Mouse (Mus musculus): Measurements from ENCODE around the gene Cers2. TPM values are rescaled to one million over a fixed set of nuclear protein-coding genes. Genes with fewer than 3 reads are reported as not detected.
A peak's percentile ranks its signal among the peaks of the same experiment; 100 is the strongest.

Gene Cers2
- total and polyA plus RNA-seq, 3 experiments = 134 to 357 (median 307) TPM

DNA sequence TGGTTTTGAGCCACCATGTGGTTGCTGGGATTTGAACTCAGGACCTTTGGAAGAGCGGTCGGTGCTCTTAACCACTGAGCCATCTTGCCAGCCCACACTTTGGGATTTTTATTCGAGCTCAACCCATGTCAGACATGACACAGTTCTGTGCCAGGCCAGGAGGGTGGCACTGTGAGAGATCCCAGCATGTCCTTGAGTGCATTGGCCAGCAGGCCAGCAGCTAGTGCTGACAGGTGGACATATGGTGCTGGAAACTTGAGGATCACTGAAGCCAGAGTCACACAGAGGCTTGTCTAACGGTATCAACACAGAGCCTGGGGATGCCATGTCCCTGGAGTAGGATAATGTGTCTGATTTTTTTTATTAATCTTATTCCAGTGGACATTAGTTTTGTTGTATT lies 25.2 kb upstream of the Cers2 start:
- Histone ChIP-seq H3K27ac (ENCODE audit: control insufficient read depth, low read depth, low read length) (no peak overlapping the region), H3K36me3 (ENCODE audit: control insufficient read depth in 1 of 2, insufficient read depth in 2 of 2, low read length in 2 of 2) (peaks cover 25 to 27% of the 10 kb centered on the region in 2 experiments), H3K27me3 (ENCODE audit: control insufficient read depth in 1 of 2, insufficient read depth in 2 of 2, low read length in 2 of 2) (no peaks in the 10 kb centered on the region), H3K79me2 (ENCODE audit: control insufficient read depth, insufficient read depth, low read length, poor library complexity) (peaks cover 21% of the 10 kb centered on the region), H3K9me3 (replicated peaks; ENCODE audit: insufficient read depth, low read length) (no peaks in the 10 kb centered on the region), H3K9ac (ENCODE audit: control insufficient read depth, low read depth, low read length, poor library complexity, severe bottlenecking) (no peak overlapping the region), H3K4me3 (ENCODE audit: control insufficient read depth in 1 of 2, insufficient read depth in 1 of 2, low read depth in 2 of 2, low read length in 2 of 2) (no peak overlapping the region), H3K4me1 (ENCODE audit: control insufficient read depth in 1 of 2, insufficient read depth in 2 of 2, low read length in 2 of 2) (peaks cover 12 to 29% of the 10 kb centered on the region in 2 experiments)
- TF ChIP-seq TBP (IDR thresholded peaks at IDR 0.05; ENCODE audit: low read depth, low read length) (0 out of 2 replicates have a peak, but pooled peaks have one; percentile 59), ELF1 (IDR thresholded peaks at IDR 0.05; ENCODE audit: low read depth, low read length) (no peak)
- DNase-seq (ENCODE audit: low read depth, low spot score) = no peak

DNA sequence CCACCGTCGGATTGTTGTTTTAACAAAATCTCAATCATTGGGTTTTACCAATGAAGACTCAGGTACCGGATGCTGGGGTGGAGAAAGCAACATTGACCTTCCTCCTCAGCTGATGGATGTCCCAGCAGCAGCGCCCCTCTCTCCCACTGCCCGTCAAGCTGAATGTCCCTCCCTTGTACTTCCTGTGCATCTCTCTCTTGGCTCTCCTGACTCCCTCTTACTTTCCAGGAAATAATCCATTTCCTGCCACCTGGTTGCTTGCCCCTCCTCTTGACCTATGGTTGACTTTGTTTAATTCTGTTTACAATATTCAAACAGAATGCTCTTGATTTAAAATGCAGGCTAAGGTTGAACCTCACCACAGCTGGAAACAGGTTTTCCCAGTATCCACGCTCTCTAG lies 24.4 kb upstream of the Cers2 start:
- H3K36me3 ChIP-seq (ENCODE audit: control insufficient read depth in 1 of 2, insufficient read depth in 2 of 2, low read length in 2 of 2) = peaks cover 23 to 25% of the 10 kb centered on the region in 2 experiments
- H3K79me2 ChIP-seq (ENCODE audit: control insufficient read depth, insufficient read depth, low read length, poor library complexity) = peaks cover 20% of the 10 kb centered on the region
- H3K9ac ChIP-seq (ENCODE audit: control insufficient read depth, low read depth, low read length, poor library complexity, severe bottlenecking) = no peak overlapping the region
- H3K9me3 ChIP-seq (replicated peaks; ENCODE audit: insufficient read depth, low read length) = no peaks in the 10 kb centered on the region
- no peaks in the 10 kb centered on the region for H3K27me3 ChIP-seq (ENCODE audit: control insufficient read depth in 1 of 2, insufficient read depth in 2 of 2, low read length in 2 of 2)
- no peak for TF ChIP-seq MEF2A (IDR thresholded peaks at IDR 0.05; ENCODE audit: extremely low read depth, insufficient replicate concordance, low read depth, low read length, poor library complexity, severe bottlenecking)
- 0 out of 6 replicates have a peak, but pooled peaks of 1 of the 3 experiments have one; percentile 9 for TF ChIP-seq CTCF (IDR thresholded peaks at IDR 0.05 in 2 of 3, conservative IDR thresholded peaks at IDR 0.05 in 1 of 3; ENCODE audit: control insufficient read depth in 1 of 3, insufficient read depth in 1 of 3, low read depth in 2 of 3, low read length in 3 of 3, poor library complexity in 1 of 3, severe bottlenecking in 1 of 3)
- H3K27ac ChIP-seq (ENCODE audit: control insufficient read depth, low read depth, low read length) = no peak overlapping the region
- DNase-seq (ENCODE audit: low read depth, low spot score) = no peak
- H3K4me3 ChIP-seq (ENCODE audit: control insufficient read depth in 1 of 2, insufficient read depth in 1 of 2, low read depth in 2 of 2, low read length in 2 of 2) = no peak overlapping the region
- peaks cover 12 to 24% of the 10 kb centered on the region in 2 experiments for H3K4me1 ChIP-seq (ENCODE audit: control insufficient read depth in 1 of 2, insufficient read depth in 2 of 2, low read length in 2 of 2)

- no peak overlapping the region for H3K27ac ChIP-seq (ENCODE audit: control insufficient read depth, low read depth, low read length)
- DNase-seq (ENCODE audit: low read depth, low spot score) = no peak
- no peaks in the 10 kb centered on the region for H3K9me3 ChIP-seq (replicated peaks; ENCODE audit: insufficient read depth, low read length)
- H3K36me3 ChIP-seq (ENCODE audit: control insufficient read depth in 1 of 2, insufficient read depth in 2 of 2, low read length in 2 of 2) = peaks cover 17 to 25% of the 10 kb centered on the region in 2 experiments
- H3K4me1 ChIP-seq (ENCODE audit: control insufficient read depth in 1 of 2, insufficient read depth in 2 of 2, low read length in 2 of 2) = peaks cover 10 to 17% of the 10 kb centered on the region in 2 experiments
- H3K4me3 ChIP-seq (ENCODE audit: control insufficient read depth in 1 of 2, insufficient read depth in 1 of 2, low read depth in 2 of 2, low read length in 2 of 2) = no peak overlapping the region
- TF ChIP-seq ELF1 (IDR thresholded peaks at IDR 0.05; ENCODE audit: low read depth, low read length) (no peak), MAX (IDR thresholded peaks at IDR 0.05; ENCODE audit: low read length) (no peak), MEF2A (IDR thresholded peaks at IDR 0.05; ENCODE audit: extremely low read depth, insufficient replicate concordance, low read depth, low read length, poor library complexity, severe bottlenecking) (no peak), TAL1 (IDR thresholded peaks at IDR 0.05; ENCODE audit: low read length) (no peak), GATA1 (IDR thresholded peaks at IDR 0.05; ENCODE audit: low read depth, low read length) (no peak), SMC3 (IDR thresholded peaks at IDR 0.05; ENCODE audit: low read depth, low read length) (no peak), ETS1 (IDR thresholded peaks at IDR 0.05; ENCODE audit: low read depth, low read length) (no peak), UBTF (IDR thresholded peaks at IDR 0.05; ENCODE audit: borderline replicate concordance, insufficient read depth, low read depth, low read length) (no peak), JUND (IDR thresholded peaks at IDR 0.05; ENCODE audit: low read depth, low read length) (no peak), USF2 (IDR thresholded peaks at IDR 0.05; ENCODE audit: borderline replicate concordance in 1 of 2, insufficient read depth in 1 of 2, low read depth in 1 of 2, low read length in 2 of 2) (no peak), MYB (IDR thresholded peaks at IDR 0.05; ENCODE audit: low read depth, low read length) (no peak), EP300 (IDR thresholded peaks at IDR 0.05; ENCODE audit: low read depth in 1 of 2, low read length in 2 of 2) (no peak), USF1 (IDR thresholded peaks at IDR 0.05; ENCODE audit: low read depth, low read length) (no peak), ZKSCAN1 (IDR thresholded peaks at IDR 0.05; ENCODE audit: low read depth, low read length) (no peak), RAD21 (IDR thresholded peaks at IDR 0.05; ENCODE audit: low read depth, low read length) (no peak)
- no peaks in the 10 kb centered on the region for H3K27me3 ChIP-seq (ENCODE audit: control insufficient read depth in 1 of 2, insufficient read depth in 2 of 2, low read length in 2 of 2)
- H3K9ac ChIP-seq (ENCODE audit: control insufficient read depth, low read depth, low read length, poor library complexity, severe bottlenecking) = no peak overlapping the region
- H3K79me2 ChIP-seq (ENCODE audit: control insufficient read depth, insufficient read depth, low read length, poor library complexity) = peaks cover 20% of the 10 kb centered on the region
These were observed 23.6 kb upstream of the Cers2 start for GRCm38 (mm10) chr3:95291041-95291440.
